Mouse (Mus musculus): ENCODE data around the gene Chtop.

Chtop gene

GRCm38 (mm10) chr3:90464552-90465080, 44.7 kb downstream of the Chtop start:
- no peak for DNase-seq (ENCODE audit: low spot score)

GRCm38 (mm10) chr3:90462579-90462978, 46.7 kb downstream of the Chtop start:
- DNase-seq (ENCODE audit: low spot score), result no peak

GRCm38 (mm10) chr3:90461935-90462334, 47.4 kb downstream of the Chtop start:
- DNase-seq (ENCODE audit: low spot score), result no peak

- no peak for DNase-seq (ENCODE audit: low spot score)
These were observed 49.0 kb downstream of the Chtop start for GRCm38 (mm10) chr3:90460315-90460714.

- no peak for DNase-seq (ENCODE audit: low spot score)
These were observed 49.6 kb downstream of the Chtop start for GRCm38 (mm10) chr3:90459727-90460126.

- no peak for DNase-seq (ENCODE audit: low spot score)
These were observed 54.4 kb downstream of the Chtop start for GRCm38 (mm10) chr3:90454931-90455330.

GRCm38 (mm10) chr3:90451396-90452095, 57.8 kb downstream of the Chtop start:
- no peak for DNase-seq (ENCODE audit: low spot score)

GRCm38 (mm10) chr3:90450874-90451273, 58.4 kb downstream of the Chtop start:
- DNase-seq (ENCODE audit: low spot score), result no peak

All from c-Kit-positive CD71-positive TER-119-positive erythroid progenitor cells, embryonic 14.5 days (primary cell).